ENCODE assay signal across 26 mouse cellular contexts in the genomic region with DNA sequence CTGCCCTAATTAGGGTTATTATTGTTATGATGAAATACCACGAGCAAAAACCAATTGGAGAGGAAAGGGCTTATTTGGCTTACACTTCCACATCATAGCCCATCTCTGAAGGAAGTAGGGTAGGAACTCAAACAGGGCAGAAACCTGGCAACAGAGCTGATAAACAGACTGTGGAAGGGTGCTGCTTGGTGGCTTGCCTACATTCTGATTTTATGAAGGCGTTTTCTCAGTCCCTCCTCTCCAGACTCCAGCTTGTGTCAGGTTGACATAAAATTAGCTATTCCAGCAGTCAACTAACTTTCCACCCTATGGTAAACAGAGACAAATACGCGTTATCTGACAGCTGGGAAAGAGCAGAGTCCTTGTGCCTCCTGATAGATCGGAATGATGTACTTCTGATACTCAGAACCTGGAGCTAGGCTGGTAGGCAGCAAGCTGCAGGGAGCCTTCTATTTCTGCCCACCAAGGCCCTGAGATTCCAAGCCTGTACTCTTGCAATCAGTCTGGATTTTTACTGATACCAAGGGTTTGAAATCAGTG. TPM values are rescaled to one million over a fixed set of nuclear protein-coding genes. Genes with fewer than 3 reads are reported as not detected.
DNase-seq lines count a peak whose midpoint lies in the region; ATAC-seq and TF ChIP-seq lines count a peak whose summit lies in the region.
"Had no signal": no experiment of that assay in that cellular context is flagged by ENCODE, and none has a peak within 500 bp of the region (broad histone marks: within the 10 kb centered on the region; RNA-seq: fewer than 3 reads in every experiment).

No protein-coding gene starts in this region.

- 78% methylated on average over 5 of the region's 5 CpGs for WGBS in midbrain, embryonic 13.5 days
- 76% methylated on average over 5 of the region's 5 CpGs for WGBS in midbrain, postnatal 0 days

- ATAC-seq in CD4-positive, CD25-positive, alpha-beta regulatory T cell, adult 4 months: no peak
- no peak for ATAC-seq in midbrain, embryonic 13.5 days
- no peak for ATAC-seq in midbrain, postnatal 0 days (ENCODE audit: low FRiP score)

- H3K9ac ChIP-seq in midbrain, embryonic 13.5 days (replicated peaks): no peak overlapping the region
- no peak overlapping the region for H3K9ac ChIP-seq in midbrain, postnatal 0 days (replicated peaks; ENCODE audit: low read length, poor library complexity, severe bottlenecking)

- H3K4me2 ChIP-seq in midbrain, embryonic 13.5 days (replicated peaks): peak overlapping the region; percentile 78; the same call in 1 of the 2 replicates
- H3K4me2 ChIP-seq in midbrain, postnatal 0 days (ENCODE audit: low read depth, low read length, poor library complexity, severe bottlenecking): no peak overlapping the region

- H3K27me3 ChIP-seq in midbrain, embryonic 13.5 days: no peaks in the 10 kb centered on the region
- no peaks in the 10 kb centered on the region for H3K27me3 ChIP-seq in midbrain, postnatal 0 days (ENCODE audit: insufficient read depth, low read length)
- H3K27me3 ChIP-seq: CH12.LX; embryonic facial prominence, embryonic 12.5 days; kidney, embryonic 15.5 days; limb, embryonic 15.5 days; stomach, embryonic 15.5 days had no signal

- no peaks in the 10 kb centered on the region for H3K9me3 ChIP-seq in midbrain, embryonic 13.5 days
- no peaks in the 10 kb centered on the region for H3K9me3 ChIP-seq in midbrain, postnatal 0 days (ENCODE audit: low read length)
- H3K9me3 ChIP-seq: embryonic facial prominence, embryonic 12.5 days; kidney, embryonic 15.5 days; limb, embryonic 15.5 days; stomach, embryonic 15.5 days had no signal

- TF ChIP-seq CTCF in midbrain, postnatal 0 days (IDR thresholded peaks at IDR 0.05): no peak

- no peak overlapping the region for H3K4me3 ChIP-seq in midbrain, embryonic 13.5 days (replicated peaks)
- no peak overlapping the region for H3K4me3 ChIP-seq in midbrain, postnatal 0 days (ENCODE audit: low read depth, low read length)

- no peaks in the 10 kb centered on the region for H3K36me3 ChIP-seq in midbrain, embryonic 13.5 days
- no peaks in the 10 kb centered on the region for H3K36me3 ChIP-seq in midbrain, postnatal 0 days (ENCODE audit: insufficient read depth, low read length)
- H3K36me3 ChIP-seq: embryonic facial prominence, embryonic 12.5 days; kidney, embryonic 15.5 days; limb, embryonic 15.5 days; stomach, embryonic 15.5 days had no signal

- H3K27ac ChIP-seq in midbrain, embryonic 13.5 days: no peak overlapping the region
- no peak overlapping the region for H3K27ac ChIP-seq in midbrain, postnatal 0 days (ENCODE audit: low read depth, low read length)
- H3K27ac ChIP-seq: embryonic facial prominence, embryonic 12.5 days; stomach, embryonic 15.5 days had no signal

- H3K4me1 ChIP-seq in midbrain, embryonic 13.5 days (replicated peaks): peaks cover 11% of the 10 kb centered on the region
- no peaks in the 10 kb centered on the region for H3K4me1 ChIP-seq in midbrain, postnatal 0 days (ENCODE audit: insufficient read depth, low read length)

- DNase-seq in CD4-positive, CD25-positive, alpha-beta regulatory T cell, adult 2 months (ENCODE audit: low read depth, low spot score): peak; percentile 9
- DNase-seq in layer of hippocampus, adult 9-11 months: peak; percentile 44
- no peak for DNase-seq in layer of hippocampus, postnatal 10 days (ENCODE audit: low spot score in 2 of 2)
- DNase-seq in midbrain, postnatal 0 days (ENCODE audit: low spot score): no peak
- peak; percentile 57 for DNase-seq in telencephalon, adult 2 months (ENCODE audit: low read depth, low spot score)
- no peak for DNase-seq in MN1 (ENCODE audit: low spot score)
- DNase-seq: adrenal gland, postnatal 10 days; cerebellum, postnatal 36 days; gastrocnemius, postnatal 14 days; heart, postnatal 10 days; spleen, adult 18-20 months had no signal

RNA-seq across cellular contexts. Expression of a gene that starts 1.2 kb away (rescaled TPM):
- polyA plus RNA-seq in CD4-positive, CD25-positive, alpha-beta regulatory T cell, adult 4 months (2017; shearing (Covaris generic)): 10 to 100 TPM; 12.4 to 13.4 TPM
- total RNA-seq in layer of hippocampus, postnatal 10 days (2021): 100 to 1,000 TPM; 132 to 150 TPM
- 66.9 and 67.2 TPM in 2 replicates for polyA plus RNA-seq in midbrain, embryonic 13.5 days (2015; fragmentation: Nextera tagmentation; extraction: Ambion mirVana)
- 50.0 and 66.3 TPM in 2 replicates for total RNA-seq in midbrain, postnatal 0 days (2014; rRNA removed)
- 110 and 124 TPM in 2 replicates for polyA plus RNA-seq in midbrain, postnatal 0 days (2015; fragmentation: Nextera tagmentation; extraction: Ambion mirVana)

RNA-seq across cellular contexts. Expression of a gene that starts 48.2 kb away (rescaled TPM):
- polyA plus RNA-seq in CD4-positive, CD25-positive, alpha-beta regulatory T cell, adult 4 months (2017; shearing (Covaris generic)): 10 to 100 TPM; 62.4 to 88.4 TPM
- total RNA-seq in layer of hippocampus, postnatal 10 days (2021): 10 to 100 TPM; 47.3 to 48.7 TPM
- polyA plus RNA-seq in midbrain, embryonic 13.5 days (2015; fragmentation: Nextera tagmentation; extraction: Ambion mirVana): 79.7 and 80.4 TPM in 2 replicates
- total RNA-seq in midbrain, postnatal 0 days (2014; rRNA removed): 31.2 and 31.8 TPM in 2 replicates
- 28.3 and 31.3 TPM in 2 replicates for polyA plus RNA-seq in midbrain, postnatal 0 days (2015; fragmentation: Nextera tagmentation; extraction: Ambion mirVana)

RNA-seq across cellular contexts. Expression of a gene that starts 54.2 kb away (rescaled TPM):
- not detected for polyA plus RNA-seq in CD4-positive, CD25-positive, alpha-beta regulatory T cell, adult 4 months (2017; shearing (Covaris generic))
- 1 to 10 TPM in 1 of 2 experiments, under 1 TPM in 1; 0.71 to 1.2 TPM for total RNA-seq in layer of hippocampus, postnatal 10 days (2021)
- 0.40 TPM in 1 of 2 replicates, not detected in the other for polyA plus RNA-seq in midbrain, embryonic 13.5 days (2015; fragmentation: Nextera tagmentation; extraction: Ambion mirVana)
- not detected in 2 replicates for total RNA-seq in midbrain, postnatal 0 days (2014; rRNA removed)
- 0.72 and 0.92 TPM in 2 replicates for polyA plus RNA-seq in midbrain, postnatal 0 days (2015; fragmentation: Nextera tagmentation; extraction: Ambion mirVana)
- total RNA-seq: adrenal gland, postnatal 10 days; CH12.LX; gastrocnemius, postnatal 14 days; heart, adult 8-10 months; heart, postnatal 10 days; megakaryocyte, adult 5-6 weeks had no signal
- polyA plus RNA-seq: intestine, embryonic 16.5 days; kidney, embryonic 15.5 days; large intestine, adult 2 months; limb, embryonic 15.5 days; stomach, embryonic 15.5 days had no signal

RNA-seq across cellular contexts. Expression of a gene that starts 57.9 kb away (rescaled TPM):
- polyA plus RNA-seq in CD4-positive, CD25-positive, alpha-beta regulatory T cell, adult 4 months (2017; shearing (Covaris generic)): not detected
- not detected for total RNA-seq in layer of hippocampus, postnatal 10 days (2021)
- polyA plus RNA-seq in midbrain, embryonic 13.5 days (2015; fragmentation: Nextera tagmentation; extraction: Ambion mirVana): not detected in 2 replicates
- 0.33 TPM in 1 of 2 replicates, not detected in the other for total RNA-seq in midbrain, postnatal 0 days (2014; rRNA removed)
- polyA plus RNA-seq in midbrain, postnatal 0 days (2015; fragmentation: Nextera tagmentation; extraction: Ambion mirVana): 0.23 TPM in 1 of 2 replicates, not detected in the other
- total RNA-seq: adrenal gland, postnatal 10 days; CH12.LX; gastrocnemius, postnatal 14 days; heart, adult 8-10 months; heart, postnatal 10 days; left cerebral cortex, adult 8-10 months; megakaryocyte, adult 5-6 weeks had no signal
- polyA plus RNA-seq: embryonic facial prominence, embryonic 12.5 days; forebrain, embryonic 16.5 days; hindbrain, embryonic 14.5 days; intestine, embryonic 16.5 days; large intestine, adult 2 months; limb, embryonic 15.5 days; stomach, embryonic 15.5 days; thymus, postnatal 0 days had no signal

Comparison
In these comparisons a context has a peak if more than half of its experiments do, and no peak if none do; other contexts are left out.
1. DNase-seq: peak in CD4-positive, CD25-positive, alpha-beta regulatory T cell, adult 2 months (single experiment), layer of hippocampus, adult 9-11 months (single experiment) and telencephalon, adult 2 months (single experiment); none in layer of hippocampus, postnatal 10 days (0 of 2), midbrain, postnatal 0 days (single experiment) and MN1 (single experiment).